Mouse (Mus musculus): Measurements from ENCODE around the gene Efhc1.

DNA sequence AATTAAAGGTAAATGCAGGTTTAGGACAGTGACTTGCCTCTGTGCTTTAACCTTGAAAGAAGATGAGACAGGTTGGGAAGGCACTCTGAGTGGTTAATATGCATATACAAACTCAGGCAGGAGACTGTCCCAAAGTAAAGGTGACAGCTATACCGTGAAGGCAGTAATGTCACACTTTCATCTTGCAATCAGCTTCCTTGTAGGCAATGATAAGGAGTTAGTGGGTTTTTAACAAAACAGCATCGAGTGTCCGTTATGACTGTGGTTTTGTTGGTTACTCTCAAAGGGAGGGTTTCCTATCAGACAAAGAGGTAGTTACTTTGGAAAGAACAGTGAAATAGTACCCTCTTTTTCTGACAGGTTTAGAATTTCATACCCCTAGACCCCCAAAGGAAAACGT, 22.9 kb upstream of the Efhc1 start:
- TF ChIP-seq POLR2A (IDR thresholded peaks at IDR 0.05; ENCODE audit: extremely low read depth, insufficient read depth, low read length) (no peak), CTCF (IDR thresholded peaks at IDR 0.05; ENCODE audit: extremely low read depth, insufficient read depth, low read length) (no peak)

All from cortical plate, adult 2 months (tissue).